Mouse (Mus musculus): ENCODE results near the gene Celsr1. TPM values are rescaled to one million over a fixed set of nuclear protein-coding genes. Genes with fewer than 3 reads are reported as not detected.

The Celsr1 gene
- polyA plus RNA-seq, 1 experiment from 2014 or later: 2.2 TPM

DNA sequence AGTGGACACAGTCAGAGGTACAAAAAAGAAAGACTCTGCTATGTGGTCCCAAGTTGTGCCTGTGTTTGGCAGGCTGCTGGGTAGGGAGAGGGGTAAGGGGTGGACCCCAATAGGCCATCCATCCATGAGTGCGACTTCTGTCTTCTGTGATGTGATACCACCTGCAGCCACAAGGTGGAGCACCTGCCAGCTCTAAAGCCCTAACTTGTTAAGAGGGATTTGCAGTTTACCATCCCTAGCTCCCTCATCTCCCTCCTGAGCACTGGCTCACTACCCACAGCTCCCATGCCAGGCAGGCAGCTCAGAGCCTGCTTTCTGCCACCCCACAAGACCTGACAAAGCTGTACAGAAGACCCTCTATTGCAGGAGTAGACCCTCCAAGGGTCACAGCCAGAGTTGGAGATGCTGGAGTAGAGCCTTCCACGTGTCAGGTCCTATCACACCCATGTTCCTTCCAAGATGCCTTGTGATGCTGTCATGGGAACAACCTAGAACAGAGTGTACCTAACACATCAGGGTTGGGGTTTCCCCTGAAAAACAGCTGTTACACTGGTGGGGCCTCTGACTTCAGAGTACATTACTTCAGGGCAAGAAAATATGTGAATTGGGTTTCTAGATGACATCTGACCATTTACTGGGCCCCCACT, 20.4 kb upstream of the Celsr1 start:
- no peaks in the 10 kb centered on the region for H3K9me3 ChIP-seq (replicated peaks; ENCODE audit: control insufficient read depth, low read length)
- H3K36me3 ChIP-seq (ENCODE audit: control insufficient read depth, insufficient read depth, low read length): no peaks in the 10 kb centered on the region
- no peak overlapping the region for H3K4me2 ChIP-seq
- WGBS (ENCODE audit: insufficient replicate concordance): 38% methylated on average over 2 of the region's 2 CpGs
- H3K27me3 ChIP-seq (ENCODE audit: control insufficient read depth, insufficient read depth, low read length): no peaks in the 10 kb centered on the region
- no peak overlapping the region for H3K4me3 ChIP-seq (ENCODE audit: low read depth, low read length)
- H3K4me1 ChIP-seq (ENCODE audit: control insufficient read depth, insufficient read depth, low read length): peaks cover 16% of the 10 kb centered on the region; the same call in 1 of the 2 replicates
- ATAC-seq (replicated peaks; ENCODE audit: insufficient number of reproducible peaks, low FRiP score, low TSS enrichment): no peak; the same call in 1 of the 2 replicates
- H3K27ac ChIP-seq (ENCODE audit: low read depth, low read length): no peak overlapping the region
- H3K9ac ChIP-seq (ENCODE audit: low read depth, low read length): no peak overlapping the region

DNA sequence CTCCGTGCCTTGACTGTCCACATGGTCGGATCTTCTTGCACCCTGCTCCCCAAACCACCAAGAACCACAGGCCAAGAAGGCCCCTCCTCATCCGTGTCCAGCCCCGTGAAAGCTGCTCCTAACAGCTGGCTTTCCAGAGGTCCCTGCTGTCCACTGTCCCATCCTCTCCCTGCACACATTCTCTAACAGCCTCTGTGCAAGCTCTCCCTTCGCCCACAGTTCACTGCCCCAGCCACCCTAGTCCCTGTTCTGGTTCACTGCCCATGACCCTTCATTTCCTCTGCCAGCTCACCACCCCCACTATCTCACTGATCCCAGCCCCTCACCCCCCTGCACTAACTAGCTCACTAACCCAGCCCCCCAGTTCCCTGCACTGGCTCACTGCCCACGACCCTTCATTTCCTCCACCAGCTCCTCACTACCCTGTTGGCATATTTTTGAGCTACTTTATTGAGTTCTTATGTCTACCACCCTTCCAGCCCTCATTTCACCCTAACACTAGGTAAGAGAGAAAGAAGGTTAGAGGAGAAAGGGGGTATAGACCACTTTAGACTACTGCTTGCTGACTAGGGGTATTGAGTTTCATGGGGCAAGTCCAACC, 18.4 kb upstream of the Celsr1 start:
- no peaks in the 10 kb centered on the region for H3K27me3 ChIP-seq (ENCODE audit: control insufficient read depth, insufficient read depth, low read length)
- H3K9ac ChIP-seq (ENCODE audit: low read depth, low read length): no peak overlapping the region
- no peak overlapping the region for H3K27ac ChIP-seq (ENCODE audit: low read depth, low read length)
- H3K9me3 ChIP-seq (replicated peaks; ENCODE audit: control insufficient read depth, low read length): no peaks in the 10 kb centered on the region
- 74% methylated on average over 6 of the region's 6 CpGs for WGBS (ENCODE audit: insufficient replicate concordance)
- ATAC-seq (replicated peaks; ENCODE audit: insufficient number of reproducible peaks, low FRiP score, low TSS enrichment): no peak
- peaks cover 5% of the 10 kb centered on the region; the same call in 1 of the 2 replicates for H3K4me1 ChIP-seq (ENCODE audit: control insufficient read depth, insufficient read depth, low read length)
- H3K36me3 ChIP-seq (ENCODE audit: control insufficient read depth, insufficient read depth, low read length): no peaks in the 10 kb centered on the region
- no peak overlapping the region for H3K4me3 ChIP-seq (ENCODE audit: low read depth, low read length)
- no peak overlapping the region for H3K4me2 ChIP-seq

- H3K4me3 ChIP-seq (ENCODE audit: low read depth, low read length): no peak overlapping the region
- no peaks in the 10 kb centered on the region for H3K36me3 ChIP-seq (ENCODE audit: control insufficient read depth, insufficient read depth, low read length)
- WGBS (ENCODE audit: insufficient replicate concordance): 72% methylated on average over 10 of the region's 10 CpGs
- peaks cover 3% of the 10 kb centered on the region; the same call in 1 of the 2 replicates for H3K4me1 ChIP-seq (ENCODE audit: control insufficient read depth, insufficient read depth, low read length)
- H3K27me3 ChIP-seq (ENCODE audit: control insufficient read depth, insufficient read depth, low read length): no peaks in the 10 kb centered on the region
- no peak overlapping the region for H3K9ac ChIP-seq (ENCODE audit: low read depth, low read length)
- no peak overlapping the region for H3K27ac ChIP-seq (ENCODE audit: low read depth, low read length)
- no peak for ATAC-seq (replicated peaks; ENCODE audit: insufficient number of reproducible peaks, low FRiP score, low TSS enrichment)
- H3K9me3 ChIP-seq (replicated peaks; ENCODE audit: control insufficient read depth, low read length): no peaks in the 10 kb centered on the region
- H3K4me2 ChIP-seq: no peak overlapping the region
Measured at GRCm38 (mm10) chr15:86051152-86051551, 17.6 kb upstream of the Celsr1 start.

DNA sequence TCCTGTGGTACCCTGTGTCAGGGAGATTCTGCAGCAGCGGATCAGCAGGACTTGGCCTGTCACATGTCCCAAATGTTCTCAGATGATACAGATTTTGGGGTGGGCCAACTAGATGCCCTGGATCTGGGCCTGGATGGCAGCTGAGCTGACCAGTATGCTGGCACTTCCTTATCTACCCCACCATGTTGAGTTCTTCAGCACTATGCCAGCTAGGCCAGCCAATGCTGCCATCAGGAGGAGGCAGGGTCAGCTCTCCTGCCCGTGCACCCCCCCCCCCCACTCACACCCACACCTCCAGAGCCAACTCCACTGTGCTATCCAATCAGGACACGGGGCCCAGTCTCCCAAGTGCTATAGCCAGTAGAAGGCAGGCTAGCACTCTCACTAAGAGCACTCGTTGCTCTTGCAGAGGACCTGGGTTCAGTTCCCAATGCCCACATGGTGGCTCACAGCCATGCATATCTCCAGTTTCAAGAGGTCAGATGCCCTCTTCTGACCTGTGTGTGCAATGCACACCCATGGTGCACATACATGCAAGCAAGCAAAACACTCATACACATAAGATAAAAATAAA, 16.7 kb upstream of the Celsr1 start:
- H3K27ac ChIP-seq (ENCODE audit: low read depth, low read length): no peak overlapping the region
- no peak overlapping the region for H3K4me2 ChIP-seq
- no peaks in the 10 kb centered on the region for H3K36me3 ChIP-seq (ENCODE audit: control insufficient read depth, insufficient read depth, low read length)
- no peaks in the 10 kb centered on the region for H3K9me3 ChIP-seq (replicated peaks; ENCODE audit: control insufficient read depth, low read length)
- H3K4me3 ChIP-seq (ENCODE audit: low read depth, low read length): no peak overlapping the region
- no peak for ATAC-seq (replicated peaks; ENCODE audit: insufficient number of reproducible peaks, low FRiP score, low TSS enrichment)
- H3K4me1 ChIP-seq (ENCODE audit: control insufficient read depth, insufficient read depth, low read length): peaks cover 2% of the 10 kb centered on the region; the same call in 1 of the 2 replicates
- 63% methylated on average over 4 of the region's 4 CpGs for WGBS (ENCODE audit: insufficient replicate concordance)
- no peak overlapping the region for H3K9ac ChIP-seq (ENCODE audit: low read depth, low read length)
- no peaks in the 10 kb centered on the region for H3K27me3 ChIP-seq (ENCODE audit: control insufficient read depth, insufficient read depth, low read length)

DNA sequence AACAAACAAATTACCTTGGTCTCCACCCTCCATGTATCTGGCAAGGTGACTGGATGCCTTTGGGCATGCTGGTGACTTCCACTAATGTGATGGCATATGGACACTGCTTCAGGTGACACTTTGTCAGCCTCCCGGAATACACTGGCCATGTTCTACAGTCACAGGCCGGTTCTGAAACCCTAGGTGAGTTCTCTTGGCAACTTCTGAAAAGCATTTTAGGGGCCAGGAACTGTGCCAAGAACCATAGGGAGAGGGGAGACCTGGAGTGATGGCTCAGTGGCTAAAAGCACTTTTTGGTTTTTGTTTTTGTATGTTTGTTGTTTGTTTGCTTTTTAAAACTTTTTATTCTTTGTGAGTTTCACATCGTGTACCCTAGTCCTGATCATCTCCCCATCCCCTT, 15.9 kb upstream of the Celsr1 start:
- ATAC-seq (replicated peaks; ENCODE audit: insufficient number of reproducible peaks, low FRiP score, low TSS enrichment): no peak
- no peak overlapping the region for H3K9ac ChIP-seq (ENCODE audit: low read depth, low read length)
- no peak overlapping the region for H3K4me2 ChIP-seq
- no peak overlapping the region for H3K27ac ChIP-seq (ENCODE audit: low read depth, low read length)
- H3K9me3 ChIP-seq (replicated peaks; ENCODE audit: control insufficient read depth, low read length): no peaks in the 10 kb centered on the region
- H3K4me3 ChIP-seq (ENCODE audit: low read depth, low read length): no peak overlapping the region
- H3K27me3 ChIP-seq (ENCODE audit: control insufficient read depth, insufficient read depth, low read length): no peaks in the 10 kb centered on the region
- WGBS (ENCODE audit: insufficient replicate concordance): 86% methylated on average over 3 of the region's 3 CpGs
- no peaks in the 10 kb centered on the region for H3K36me3 ChIP-seq (ENCODE audit: control insufficient read depth, insufficient read depth, low read length)
- H3K4me1 ChIP-seq (ENCODE audit: control insufficient read depth, insufficient read depth, low read length): peaks cover 2% of the 10 kb centered on the region; the same call in 1 of the 2 replicates

DNA sequence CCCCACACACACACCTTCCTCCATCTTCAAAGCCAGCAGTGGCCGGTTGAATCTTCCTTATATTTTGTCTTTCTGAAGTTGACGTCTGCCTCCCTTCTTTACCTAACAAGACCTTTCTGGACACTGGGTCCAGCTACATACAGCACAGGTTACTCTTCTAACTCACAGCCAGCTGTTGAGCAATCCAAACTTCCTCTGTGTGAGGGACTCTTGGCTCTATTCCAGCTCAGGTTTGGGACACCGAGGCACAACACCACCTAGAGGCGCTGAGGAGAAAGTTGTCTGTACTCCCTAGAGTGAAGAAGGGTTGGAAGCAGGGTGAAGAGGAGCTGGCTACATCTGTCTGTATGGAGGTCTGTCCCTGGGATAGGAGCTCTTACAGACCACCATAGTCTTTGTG, 8.8 kb upstream of the Celsr1 start:
- H3K36me3 ChIP-seq (ENCODE audit: control insufficient read depth, insufficient read depth, low read length): no peaks in the 10 kb centered on the region
- ATAC-seq (replicated peaks; ENCODE audit: insufficient number of reproducible peaks, low FRiP score, low TSS enrichment): no peak
- H3K27me3 ChIP-seq (ENCODE audit: control insufficient read depth, insufficient read depth, low read length): peaks cover 8% of the 10 kb centered on the region
- H3K4me2 ChIP-seq: no peak overlapping the region
- H3K27ac ChIP-seq (ENCODE audit: low read depth, low read length): no peak overlapping the region
- H3K4me3 ChIP-seq (ENCODE audit: low read depth, low read length): no peak overlapping the region
- no peaks in the 10 kb centered on the region for H3K9me3 ChIP-seq (replicated peaks; ENCODE audit: control insufficient read depth, low read length)
- no peaks in the 10 kb centered on the region for H3K4me1 ChIP-seq (ENCODE audit: control insufficient read depth, insufficient read depth, low read length)
- 40% methylated on average over 4 of the region's 4 CpGs for WGBS (ENCODE audit: insufficient replicate concordance)
- H3K9ac ChIP-seq (ENCODE audit: low read depth, low read length): no peak overlapping the region

- 87% methylated on average over 5 of the region's 5 CpGs for whole genome bisulfite sequencing (ENCODE audit: insufficient replicate concordance)
- Histone ChIP-seq H3K4me1 (ENCODE audit: control insufficient read depth, insufficient read depth, low read length) (no peaks in the 10 kb centered on the region), H3K27ac (ENCODE audit: low read depth, low read length) (no peak overlapping the region), H3K4me3 (ENCODE audit: low read depth, low read length) (no peak overlapping the region), H3K36me3 (ENCODE audit: control insufficient read depth, insufficient read depth, low read length) (no peaks in the 10 kb centered on the region), H3K9ac (ENCODE audit: low read depth, low read length) (no peak overlapping the region), H3K9me3 (replicated peaks; ENCODE audit: control insufficient read depth, low read length) (no peaks in the 10 kb centered on the region), H3K27me3 (ENCODE audit: control insufficient read depth, insufficient read depth, low read length) (peaks cover 8% of the 10 kb centered on the region), H3K4me2 (no peak overlapping the region)
- ATAC-seq (replicated peaks; ENCODE audit: insufficient number of reproducible peaks, low FRiP score, low TSS enrichment): no peak
Measured at GRCm38 (mm10) chr15:86041421-86041820, 7.8 kb upstream of the Celsr1 start.

DNA sequence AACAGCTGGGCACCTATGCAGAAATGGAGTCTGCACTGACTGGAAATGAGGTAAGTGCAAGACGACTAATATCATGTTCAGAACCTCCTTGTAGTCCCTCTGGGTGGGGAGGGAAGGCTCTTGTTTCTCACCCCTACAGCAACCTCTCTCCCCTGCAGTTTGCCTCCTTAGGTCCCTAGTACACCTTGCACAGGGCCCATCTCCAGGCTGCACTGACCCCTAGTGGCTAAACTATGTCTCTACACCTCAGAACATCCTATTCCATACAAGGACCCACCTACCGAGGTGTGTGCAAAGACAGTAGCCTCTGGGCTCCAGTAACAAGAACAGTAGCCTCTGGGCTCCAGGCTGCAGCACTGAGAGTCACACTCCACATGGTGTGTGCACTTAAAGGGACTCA, 5.2 kb upstream of the Celsr1 start:
- 0% methylated on average over 2 of the region's 2 CpGs for WGBS (ENCODE audit: insufficient replicate concordance)
- H3K36me3 ChIP-seq (ENCODE audit: control insufficient read depth, insufficient read depth, low read length): no peaks in the 10 kb centered on the region
- peak; percentile 11; the same call in 1 of the 2 replicates for ATAC-seq (replicated peaks; ENCODE audit: insufficient number of reproducible peaks, low FRiP score, low TSS enrichment)
- peaks cover 16% of the 10 kb centered on the region for H3K27me3 ChIP-seq (ENCODE audit: control insufficient read depth, insufficient read depth, low read length)
- no peak overlapping the region for H3K27ac ChIP-seq (ENCODE audit: low read depth, low read length)
- H3K4me1 ChIP-seq (ENCODE audit: control insufficient read depth, insufficient read depth, low read length): no peaks in the 10 kb centered on the region; the same call in 1 of the 2 replicates
- no peak overlapping the region for H3K9ac ChIP-seq (ENCODE audit: low read depth, low read length)
- no peak overlapping the region for H3K4me3 ChIP-seq (ENCODE audit: low read depth, low read length)
- no peaks in the 10 kb centered on the region for H3K9me3 ChIP-seq (replicated peaks; ENCODE audit: control insufficient read depth, low read length)
- no peak overlapping the region for H3K4me2 ChIP-seq

Data from heart, embryonic 11.5 days (tissue).